Mouse (Mus musculus) gastrocnemius, postnatal 14 days (tissue): Measurements from ENCODE around the gene Speer4a. TPM values are rescaled to one million over a fixed set of nuclear protein-coding genes. Genes with fewer than 3 reads are reported as not detected.
"Not testable (repeated sequence)": the region's sequence is repeated elsewhere in the genome, so short reads cannot be mapped to it uniquely, and the experiment has no call there.

Experiments used
- DNase-seq: peaks from one replicate; pipeline ENCODE4 v3.0.0; 2021; ENCODE audit warnings: mixed read lengths
- intact Hi-C: fragments of 180-260 bp; cut with DNase I; formaldehyde crosslinking; loops from one replicate; pipeline ENCODE4 v1.15.1; 2025; ENCODE audit warnings: low total_unique reads
- long read RNA-seq, 2 experiments: library from polyadenylated mRNA; stranded (forward); transcript quantifications; one replicate each; pipeline ENCODE4 v2.0.0; 2021
- total RNA-seq, 2 experiments: library from RNA; stranded (reverse); gene quantifications; 2 replicates each; pipeline ENCODE4 v1.2.3; 2021

The Speer4a gene
- not detected for total RNA-seq
- long read RNA-seq, experiment 1: 0 reads
- long read RNA-seq, experiment 2: 0 reads

DNA sequence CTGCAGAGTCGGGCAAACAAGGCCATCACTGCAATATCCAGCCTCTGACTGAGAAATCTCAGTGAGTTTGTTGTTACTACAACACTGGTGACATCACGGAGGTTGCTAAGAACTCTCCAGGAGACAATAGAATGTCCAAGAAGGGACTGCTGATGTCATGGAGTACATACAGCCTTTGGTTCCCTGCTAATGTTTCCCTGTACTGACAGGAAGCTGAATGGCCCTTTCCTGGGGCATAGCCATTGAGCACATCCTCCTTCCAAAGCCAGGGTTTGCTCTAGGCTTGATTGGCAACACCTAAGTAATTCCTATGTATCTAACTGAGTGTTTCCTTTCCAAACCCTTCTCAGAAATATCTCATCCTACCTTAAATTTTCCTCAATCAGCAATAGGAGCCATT lies at the start of gene Speer4a:
Speer4a (minus strand) TSS at position 101 of the 400 bp plus-strand sequence.
- intact Hi-C loops, DNase-seq: not testable (repeated sequence)

- intact Hi-C loops, DNase-seq: not testable (repeated sequence)
Observed at GRCm38 (mm10) chr5:26079023-26079422, 39.7 kb upstream of the Speer4a start.

DNA sequence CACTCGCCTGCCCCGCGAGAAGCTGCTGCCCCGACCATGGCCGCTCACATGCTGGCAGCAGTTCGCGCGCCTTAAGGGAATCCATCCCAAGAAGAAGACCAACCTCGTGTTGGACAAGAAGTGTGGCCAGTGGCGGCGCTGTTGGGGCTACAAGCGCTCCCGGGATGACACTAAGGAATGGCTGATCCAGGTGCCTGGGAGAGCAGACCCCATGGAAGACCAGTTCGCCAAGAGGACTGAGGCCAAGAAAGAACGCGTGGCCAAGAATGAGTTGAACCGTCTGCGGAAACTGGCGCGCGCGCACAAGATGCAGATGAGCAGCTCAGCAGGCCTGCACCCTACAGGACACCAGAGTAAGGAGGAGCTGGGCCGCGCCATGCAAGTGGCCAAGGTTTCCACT lies 31.4 kb upstream of the Speer4a start:
- DNase-seq: no peak
- intact Hi-C loops: no loop called here

DNA sequence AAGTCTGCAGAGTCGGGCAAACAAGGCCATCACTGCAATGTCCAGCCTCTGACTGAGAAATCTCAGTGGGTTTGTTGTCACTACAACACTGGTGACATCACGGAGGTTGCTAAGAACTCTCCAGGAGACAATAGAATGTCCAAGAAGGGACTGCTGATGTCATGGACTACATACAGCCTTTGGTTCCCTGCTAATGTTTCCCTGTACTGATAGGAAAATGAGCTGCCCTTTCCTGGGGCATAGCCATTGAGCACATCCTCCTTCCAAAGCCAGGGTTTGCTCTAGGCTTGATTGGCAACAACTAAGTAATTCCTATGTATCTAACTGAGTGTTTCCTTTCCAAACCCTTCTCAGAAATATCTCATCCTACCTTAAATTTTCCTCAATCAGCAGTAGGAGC lies 19.1 kb upstream of the Speer4a start, which contains the start of gene Gm7347:
Gm7347 (minus strand) TSS at position 101 of the 400 bp plus-strand sequence.
- intact Hi-C loops: not testable (repeated sequence)

DNA sequence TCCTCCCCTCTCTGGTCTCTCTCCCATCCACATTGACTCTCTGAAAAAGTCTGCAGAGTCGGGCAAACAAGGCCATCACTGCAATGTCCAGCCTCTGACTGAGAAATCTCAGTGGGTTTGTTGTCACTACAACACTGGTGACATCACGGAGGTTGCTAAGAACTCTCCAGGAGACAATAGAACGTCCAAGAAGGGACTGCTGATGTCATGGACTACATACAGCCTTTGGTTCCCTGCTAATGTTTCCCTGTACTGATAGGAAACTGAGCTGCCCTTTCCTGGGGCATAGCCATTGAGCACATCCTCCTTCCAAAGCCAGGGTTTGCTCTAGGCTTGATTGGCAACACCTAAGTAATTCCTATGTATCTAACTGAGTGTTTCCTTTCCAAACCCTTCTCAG lies 16.5 kb downstream of the Speer4a start, which contains the start of gene Gm5862:
Gm5862 (minus strand) TSS at position 101 of the 400 bp plus-strand sequence.
- intact Hi-C loops, DNase-seq: not testable (repeated sequence)

More for the DNA sequence above, 19.1 kb upstream of the Speer4a start, which contains the start of gene Gm7347:
- not testable (repeated sequence) for DNase-seq

DNA sequence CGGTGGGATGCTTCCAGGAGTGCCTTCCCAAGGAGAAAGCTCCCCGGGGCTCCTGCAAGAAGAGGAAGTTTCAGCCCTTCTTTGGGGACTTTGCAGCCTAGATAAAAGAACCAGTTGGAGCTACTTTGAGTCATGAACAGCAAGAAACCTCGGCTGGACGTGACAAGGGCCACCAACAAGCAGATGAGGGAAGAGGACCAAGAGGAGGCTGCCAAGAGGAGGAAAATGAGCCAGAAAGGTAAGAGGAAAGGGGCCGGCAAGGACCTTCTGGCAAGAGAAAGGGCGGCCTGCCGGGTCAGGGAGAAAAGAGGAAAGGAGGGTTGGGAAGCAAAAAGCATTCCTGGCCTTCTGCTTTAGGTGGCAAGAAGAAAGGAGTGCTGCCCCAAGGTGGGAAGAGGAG lies 31.7 kb downstream of the Speer4a start:
- DNase-seq, intact Hi-C loops: not testable (repeated sequence)

DNA sequence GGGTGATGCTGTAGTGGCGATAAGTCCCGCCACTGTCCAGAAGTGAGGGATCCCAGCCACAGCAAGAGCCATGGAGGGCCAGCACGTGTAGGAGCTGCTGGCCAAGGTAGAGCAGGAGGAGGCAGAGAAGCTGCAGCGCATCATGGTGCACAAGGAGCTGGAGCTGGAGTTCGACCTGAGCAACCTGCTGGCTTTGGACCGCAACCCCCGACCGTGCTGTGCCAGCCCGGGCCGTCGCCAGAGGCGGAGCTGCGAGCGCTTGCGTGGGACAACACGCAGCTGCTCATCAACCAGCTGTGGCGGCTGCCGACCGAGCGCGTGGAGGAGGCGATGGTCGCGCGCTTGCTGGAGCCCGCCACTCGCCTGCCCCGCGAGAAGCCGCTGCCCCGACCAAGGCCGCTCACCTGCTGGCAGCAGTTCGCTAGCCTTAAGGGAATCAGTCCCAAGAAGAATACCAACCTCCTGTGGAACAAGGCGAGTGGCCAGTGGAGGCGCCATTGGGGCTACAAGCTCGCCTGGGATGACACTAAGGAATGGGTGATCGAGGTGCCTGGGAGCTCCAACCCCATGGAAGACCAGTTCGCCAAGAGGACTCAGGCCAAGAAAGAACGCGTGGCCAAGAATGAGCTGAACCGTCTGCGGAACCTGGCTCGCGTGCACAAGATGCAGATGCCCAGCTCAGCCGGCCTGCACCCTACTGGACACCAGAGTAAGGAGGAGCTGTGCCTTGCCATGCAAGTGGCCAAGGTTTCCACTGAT lies 32.2 kb downstream of the Speer4a start:
- intact Hi-C loops: not testable (repeated sequence)
- DNase-seq: peak; percentile 4

DNA sequence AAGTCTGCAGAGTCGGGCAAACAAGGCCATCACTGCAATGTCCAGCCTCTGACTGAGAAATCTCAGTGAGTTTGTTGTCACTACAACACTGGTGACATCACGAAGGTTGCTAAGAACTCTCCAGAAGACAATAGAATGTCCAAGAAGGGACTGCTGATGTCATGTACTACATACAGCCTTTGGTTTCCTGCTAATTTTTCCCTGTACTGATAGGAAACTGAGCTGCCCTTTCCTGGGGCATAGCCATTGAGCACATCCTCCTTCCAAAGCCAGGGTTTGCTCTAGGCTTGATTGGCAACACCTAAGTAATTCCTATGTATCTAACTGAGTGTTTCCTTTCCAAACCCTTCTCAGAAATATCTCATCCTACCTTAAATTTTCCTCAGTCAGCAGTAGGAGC lies 34.7 kb downstream of the Speer4a start, which contains the start of gene Gm1979:
Gm1979 (minus strand) TSS at position 101 of the 400 bp plus-strand sequence.
- DNase-seq, intact Hi-C loops: not testable (repeated sequence)

DNA sequence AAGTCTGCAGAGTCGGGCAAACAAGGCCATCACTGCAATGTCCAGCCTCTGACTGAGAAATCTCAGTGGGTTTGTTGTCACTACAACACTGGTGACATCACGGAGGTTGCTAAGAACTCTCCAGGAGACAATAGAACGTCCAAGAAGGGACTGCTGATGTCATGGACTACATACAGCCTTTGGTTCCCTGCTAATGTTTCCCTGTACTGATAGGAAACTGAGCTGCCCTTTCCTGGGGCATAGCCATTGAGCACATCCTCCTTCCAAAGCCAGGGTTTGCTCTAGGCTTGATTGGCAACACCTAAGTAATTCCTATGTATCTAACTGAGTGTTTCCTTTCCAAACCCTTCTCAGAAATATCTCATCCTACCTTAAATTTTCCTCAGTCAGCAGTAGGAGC lies 50.8 kb downstream of the Speer4a start, which contains the start of gene Gm21698:
Gm21698 (minus strand) TSS at position 101 of the 400 bp plus-strand sequence.
- DNase-seq, intact Hi-C loops: not testable (repeated sequence)

Other genes with a start within 250 kb of the Speer4a start
- gene Gm21663, start 97.2 kb downstream of the Speer4a start, total RNA-seq: not detected
- not detected for gene Gm21671, start 85.1 kb downstream of the Speer4a start, total RNA-seq
- gene Gm21680, start 66.9 kb downstream of the Speer4a start, total RNA-seq: not detected
- gene Gm21698, start 50.9 kb downstream of the Speer4a start, total RNA-seq: not detected
- gene Gm1979, start 34.8 kb downstream of the Speer4a start, total RNA-seq: not detected
- gene Gm5862, start 16.6 kb downstream of the Speer4a start, total RNA-seq: not detected
- not detected for gene Gm7347, start 19.0 kb upstream of the Speer4a start, total RNA-seq
- gene Gm10471, start 49.7 kb upstream of the Speer4a start, total RNA-seq: not detected
- not detected for gene 5031410I06Rik, start 65.8 kb upstream of the Speer4a start, total RNA-seq
- gene Gm10220, start 81.9 kb upstream of the Speer4a start, total RNA-seq: not detected
- gene Gm7361, start 218.1 kb upstream of the Speer4a start, total RNA-seq: not detected